Mouse (Mus musculus): Measurements from ENCODE around the gene Ly9.

DNA sequence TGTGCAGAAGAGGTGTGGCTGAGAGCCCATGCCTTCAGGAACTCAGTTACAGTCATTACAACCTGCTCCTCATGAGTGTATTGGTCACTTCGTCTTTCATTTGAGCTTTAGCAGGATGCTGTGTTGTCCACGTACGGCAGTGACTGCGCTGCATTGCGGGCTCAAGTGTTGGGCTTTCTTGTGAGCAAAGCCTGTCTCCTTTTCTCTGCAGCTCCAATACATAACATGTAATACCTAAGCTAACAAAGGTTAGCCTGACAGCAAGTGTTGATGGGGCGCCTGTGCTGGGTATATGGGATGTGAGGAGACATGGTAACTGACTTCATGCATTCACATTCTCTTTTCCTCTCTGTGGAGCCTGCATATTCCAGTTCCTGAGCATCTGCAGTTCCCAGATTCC lies 12.9 kb upstream of the Ly9 start:
- TF ChIP-seq POLR2A (IDR thresholded peaks at IDR 0.05; ENCODE audit: low read depth, low read length) (no peak), CTCF (IDR thresholded peaks at IDR 0.05; ENCODE audit: borderline replicate concordance, insufficient read depth, low read length) (no peak)

All from embryonic fibroblast, embryonic 13.5 days (primary cell).